Mouse (Mus musculus): ENCODE data around the gene Plekho2.

Plekho2 gene

DNA sequence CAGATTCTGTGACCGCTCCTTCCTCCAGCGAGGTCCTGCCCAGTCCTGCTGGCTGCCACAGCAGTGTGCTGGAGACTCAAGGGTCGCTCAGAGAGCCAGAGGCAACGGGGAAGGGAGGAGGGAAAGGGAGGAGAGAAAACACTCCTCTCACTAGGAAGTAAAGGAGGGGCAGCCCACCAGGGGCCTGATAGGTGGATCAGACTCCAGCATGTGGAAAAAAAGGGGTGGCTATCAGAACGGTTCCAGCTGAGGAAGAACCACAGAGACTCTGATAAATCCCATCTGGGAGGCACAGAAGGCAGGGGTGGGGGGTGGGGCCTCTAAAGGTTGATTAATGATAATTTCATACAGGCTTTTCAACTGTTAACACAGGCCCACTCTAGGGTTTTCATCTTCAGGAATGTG, 24.8 kb downstream of the Plekho2 start:
- peak; percentile 61 for DNase-seq (ENCODE audit: low read depth, low spot score)

DNA sequence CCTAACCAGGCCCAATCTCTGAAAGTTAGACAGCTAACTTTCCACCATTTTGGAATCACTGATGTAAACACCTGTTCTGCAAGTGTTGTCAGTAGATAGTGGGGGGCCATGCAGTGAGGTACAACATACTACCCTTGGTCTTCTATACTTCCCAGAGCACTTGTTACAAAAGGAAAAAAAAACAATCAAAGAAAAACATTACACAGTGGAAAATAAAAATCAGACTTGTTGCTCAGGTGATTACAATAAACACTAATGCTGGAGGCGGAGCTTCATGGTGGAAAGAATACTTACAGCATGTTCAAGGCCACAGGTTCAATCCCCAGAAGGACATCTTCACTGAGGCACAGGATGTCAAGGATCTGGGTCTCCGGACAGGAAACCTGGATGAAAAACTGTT, 27.1 kb downstream of the Plekho2 start:
- no peak for DNase-seq (ENCODE audit: low read depth, low spot score)

GRCm38 (mm10) chr9:65552141-65552540, 27.7 kb downstream of the Plekho2 start:
- no peak for DNase-seq (ENCODE audit: low read depth, low spot score)

DNA sequence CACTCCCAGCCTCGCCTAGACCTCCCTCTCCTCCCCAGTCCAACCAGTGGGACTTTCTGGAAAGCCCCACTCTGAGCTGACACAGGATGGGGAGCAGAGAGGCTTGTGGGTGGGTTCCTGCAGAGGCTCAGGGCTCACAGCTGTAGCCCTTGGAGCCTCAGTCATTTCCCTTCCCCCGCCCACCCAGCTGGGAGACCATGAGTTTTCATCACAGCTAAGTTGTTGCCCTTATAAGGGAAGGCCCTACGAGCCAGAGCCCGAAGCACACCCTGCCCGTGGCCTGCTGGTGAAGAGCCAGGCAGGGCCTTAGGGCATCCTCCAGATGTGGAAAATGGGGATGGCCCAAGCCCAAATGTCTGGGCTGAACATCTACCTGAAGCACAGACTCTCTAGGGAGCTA, 28.8 kb downstream of the Plekho2 start:
- peak; percentile 62 for DNase-seq (ENCODE audit: low read depth, low spot score)

- peak; percentile 30 for DNase-seq (ENCODE audit: low read depth, low spot score)
Measured at GRCm38 (mm10) chr9:65550079-65550831, 29.6 kb downstream of the Plekho2 start.

DNA sequence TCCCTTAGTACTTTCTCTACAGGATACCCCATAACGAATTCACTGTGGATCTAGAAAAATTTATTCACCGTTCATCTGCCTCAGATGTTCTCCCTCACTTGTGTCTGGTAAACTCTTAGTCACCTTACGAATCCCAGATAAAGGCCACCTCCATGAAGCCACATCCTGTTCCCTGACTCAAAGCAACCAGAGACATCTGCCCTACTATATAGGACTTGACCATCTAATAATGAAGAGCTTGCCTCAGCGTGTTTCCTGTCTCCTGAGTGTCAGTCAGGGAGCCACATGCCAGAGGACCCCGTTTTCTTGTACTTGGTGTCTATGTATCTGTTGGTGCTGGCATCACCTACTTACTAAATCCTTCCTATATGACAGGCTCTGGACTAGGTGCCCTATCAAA, 30.2 kb downstream of the Plekho2 start:
- no peak for DNase-seq (ENCODE audit: low read depth, low spot score)

GRCm38 (mm10) chr9:65549139-65549538, 30.7 kb downstream of the Plekho2 start:
- DNase-seq (ENCODE audit: low read depth, low spot score), result no peak

DNA sequence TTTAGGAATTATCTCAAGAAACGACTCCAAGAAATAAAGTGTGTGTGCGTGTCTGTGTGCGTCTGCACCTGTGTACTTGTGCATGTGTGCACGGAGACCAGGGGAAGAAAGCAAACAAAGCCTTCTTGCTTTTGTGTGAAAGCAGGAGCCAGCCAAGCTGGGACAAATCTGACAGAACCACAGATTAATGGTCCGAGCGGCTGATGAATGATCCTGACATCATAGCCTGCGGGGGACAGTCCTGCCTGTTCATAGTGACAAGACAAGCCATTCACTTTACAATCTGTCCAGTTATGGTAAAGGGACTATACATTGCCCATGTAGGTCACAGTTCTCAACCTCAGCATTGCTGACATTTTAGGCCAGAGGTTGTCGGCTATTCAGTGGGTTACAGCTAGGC, 31.5 kb downstream of the Plekho2 start:
- peak; percentile 37 for DNase-seq (ENCODE audit: low read depth, low spot score)

GRCm38 (mm10) chr9:65547844-65548243, 32.0 kb downstream of the Plekho2 start:
- DNase-seq (ENCODE audit: low read depth, low spot score), result no peak

DNA sequence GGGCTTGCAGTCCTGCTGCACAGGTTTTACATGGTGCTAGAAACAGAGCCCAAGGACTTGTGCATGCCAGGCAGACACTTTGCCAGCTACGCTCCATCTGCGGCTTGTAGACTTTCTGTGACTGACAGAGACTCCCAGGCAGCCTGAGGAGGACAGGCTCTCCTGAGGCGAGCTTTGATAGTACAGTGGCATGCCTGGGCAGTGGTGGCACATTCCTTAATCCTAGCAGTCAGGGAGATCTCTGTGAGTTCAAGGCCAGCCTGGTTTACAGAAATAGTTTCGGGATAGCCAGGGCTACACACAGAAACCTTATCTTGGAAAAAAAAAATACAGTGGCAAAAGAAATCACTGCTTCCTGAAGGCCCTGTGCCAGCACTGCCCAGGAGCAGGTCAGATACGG, 32.7 kb downstream of the Plekho2 start:
- DNase-seq (ENCODE audit: low read depth, low spot score), result no peak

GRCm38 (mm10) chr9:65546413-65546695, 33.5 kb downstream of the Plekho2 start:
- DNase-seq (ENCODE audit: low read depth, low spot score), result no peak

- DNase-seq (ENCODE audit: low read depth, low spot score), result no peak
Measured at GRCm38 (mm10) chr9:65545635-65546412, 34.0 kb downstream of the Plekho2 start.

GRCm38 (mm10) chr9:65542111-65542524, 37.7 kb downstream of the Plekho2 start:
- DNase-seq (ENCODE audit: low read depth, low spot score), result no peak

DNA sequence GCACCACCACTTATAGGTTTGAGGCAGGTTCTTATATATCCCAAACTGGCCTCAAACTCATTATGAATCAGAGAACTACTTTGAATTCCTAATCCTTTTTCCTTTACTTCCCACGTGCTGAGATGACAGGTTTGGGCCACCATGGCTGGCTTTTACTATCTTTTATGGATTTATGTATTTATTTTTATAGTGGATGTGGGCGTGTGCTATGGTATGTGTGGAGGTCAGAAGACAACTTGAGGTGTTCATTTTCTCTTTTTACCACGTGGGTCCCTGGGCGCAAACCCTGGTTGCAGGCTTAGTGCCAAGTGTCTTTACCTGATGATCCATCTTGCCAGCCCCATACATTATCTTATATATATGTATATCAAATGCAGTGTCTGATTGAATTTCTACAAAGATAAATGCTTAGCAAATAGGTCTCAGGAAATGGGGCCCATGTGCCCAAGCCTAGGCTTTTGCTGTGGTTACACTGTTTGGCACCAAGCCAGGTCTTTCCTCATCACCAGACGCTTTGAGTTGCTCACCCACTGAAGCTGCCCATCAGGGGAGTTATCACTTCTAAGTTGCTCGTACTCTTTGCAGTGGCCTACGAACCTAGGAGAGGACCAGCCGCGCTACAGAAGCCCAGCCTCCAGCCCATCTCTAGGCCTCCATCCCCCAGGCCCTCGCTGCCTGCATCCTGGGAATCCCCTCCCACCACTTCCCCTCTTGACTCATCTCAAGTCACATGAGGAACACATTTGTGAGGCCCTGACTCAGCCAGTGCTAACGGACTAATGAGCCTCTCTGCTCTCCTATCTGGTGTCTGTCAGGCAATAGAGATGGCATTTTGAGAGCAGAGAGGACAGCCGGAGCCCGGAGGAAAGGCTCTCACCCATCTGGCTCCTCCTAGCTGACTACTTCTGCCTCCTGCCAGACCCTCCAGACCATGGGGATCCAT, 38.4 kb downstream of the Plekho2 start:
- DNase-seq (ENCODE audit: low read depth, low spot score), result no peak

DNA sequence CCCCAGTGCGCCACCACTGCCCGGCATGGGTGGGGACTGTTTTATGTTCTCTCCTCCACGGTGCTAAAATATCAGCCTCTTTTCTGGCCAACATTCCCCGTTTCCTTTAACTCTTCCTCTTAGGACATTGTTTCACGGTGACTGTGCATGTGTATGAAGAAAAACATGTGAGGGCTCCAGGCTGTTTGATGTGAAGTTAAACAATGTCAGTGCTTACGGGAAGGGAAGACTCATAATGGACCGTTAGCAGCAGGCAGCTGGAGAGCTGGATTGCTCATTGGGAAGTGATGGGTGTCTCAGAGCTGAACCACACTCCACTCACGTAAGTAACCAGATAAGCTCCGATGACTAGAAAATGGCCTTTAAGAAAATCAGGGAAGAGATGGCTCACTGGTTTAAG, 40.1 kb downstream of the Plekho2 start:
- no peak for DNase-seq (ENCODE audit: low read depth, low spot score)

GRCm38 (mm10) chr9:65537901-65538630, 41.8 kb downstream of the Plekho2 start:
- DNase-seq (ENCODE audit: low read depth, low spot score), result no peak

DNA sequence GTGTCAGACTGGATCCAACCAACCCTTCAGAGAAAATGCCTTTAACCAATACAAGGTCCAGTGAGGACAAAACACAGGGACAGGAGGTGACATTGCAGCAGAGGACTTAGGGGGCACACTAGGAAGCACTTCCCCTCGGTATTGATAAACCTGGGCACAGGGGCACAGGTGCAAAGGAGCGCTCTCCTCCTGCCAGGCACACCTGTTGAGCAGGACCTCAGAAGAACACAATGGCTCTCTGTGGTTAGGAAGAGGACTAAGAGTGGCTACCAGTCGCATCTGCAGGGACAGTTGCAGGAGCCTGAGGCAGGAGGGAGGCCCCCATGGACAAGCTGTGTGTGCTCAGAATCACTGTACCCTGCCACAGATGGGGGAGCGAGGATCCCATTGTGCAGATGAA, 43.3 kb downstream of the Plekho2 start:
- DNase-seq (ENCODE audit: low read depth, low spot score), result no peak

DNA sequence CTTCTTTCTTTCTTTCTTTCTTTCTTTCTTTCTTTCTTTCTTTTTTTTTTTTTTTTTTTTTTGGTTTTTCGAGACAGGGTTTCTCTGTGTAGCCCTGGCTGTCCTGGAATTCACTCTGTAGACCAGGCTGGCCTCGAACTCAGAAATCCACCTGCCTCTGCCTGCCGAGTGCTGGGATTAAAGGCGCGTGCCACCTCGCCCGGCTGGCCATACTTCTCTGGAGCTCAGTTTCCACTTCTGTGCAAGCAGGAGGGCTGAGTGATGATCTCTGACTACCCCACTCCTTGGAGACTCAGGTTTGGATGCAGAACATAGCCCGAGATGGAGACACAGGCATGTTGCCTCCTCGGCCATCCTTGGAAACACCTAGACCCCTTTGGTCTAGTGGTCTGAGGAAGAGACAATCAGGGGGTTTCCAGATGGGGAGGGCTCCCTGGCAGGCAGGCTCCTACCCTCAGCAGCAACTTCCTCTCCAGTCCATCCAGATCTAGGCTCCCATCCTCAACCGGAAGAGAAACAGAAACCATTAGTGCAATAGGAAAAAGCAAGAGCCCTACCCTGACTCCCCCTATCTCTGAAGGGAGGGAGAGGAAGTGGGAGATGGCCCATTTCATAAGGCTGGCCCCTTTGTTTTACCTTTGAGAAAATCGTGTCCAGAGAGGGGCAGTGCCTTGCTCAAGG, 43.9 kb downstream of the Plekho2 start:
- no peak for DNase-seq (ENCODE audit: low read depth, low spot score)

- no peak for DNase-seq (ENCODE audit: low read depth, low spot score)
Measured at GRCm38 (mm10) chr9:65535191-65535722, 44.6 kb downstream of the Plekho2 start.

GRCm38 (mm10) chr9:65534111-65534510, 45.7 kb downstream of the Plekho2 start:
- no peak for DNase-seq (ENCODE audit: low read depth, low spot score)

DNA sequence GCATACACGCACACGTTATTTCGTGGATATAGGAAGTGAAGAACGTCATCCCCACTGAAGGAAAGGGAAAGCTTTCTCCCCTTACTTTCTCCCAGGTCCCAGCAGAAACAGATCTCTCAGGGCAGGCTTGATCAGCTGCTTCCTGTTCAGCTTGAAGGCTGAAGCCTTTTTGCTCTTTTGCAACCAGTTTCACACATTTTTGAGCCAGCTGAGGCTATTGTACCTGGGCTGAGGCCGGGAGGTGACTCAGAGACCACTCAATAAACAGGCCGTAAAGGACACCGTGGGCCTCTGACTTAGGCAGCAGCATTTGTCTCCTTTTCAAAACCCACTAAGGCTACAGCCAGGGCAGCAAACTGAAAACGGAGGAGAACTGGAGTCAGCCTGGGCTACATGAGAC, 46.9 kb downstream of the Plekho2 start:
- no peak for DNase-seq (ENCODE audit: low read depth, low spot score)
